Mouse (Mus musculus): ENCODE measurements around the gene Rsc1a1.

Rsc1a1 gene

GRCm38 (mm10) chr4:141694719-141695118 lies 9.3 kb upstream of the Rsc1a1 start:
- intact Hi-C loops (cut with DNase I): no loop called here

- intact Hi-C loops (cut with DNase I): no loop called here
Observed at GRCm38 (mm10) chr4:141688505-141688904, 3.1 kb upstream of the Rsc1a1 start.

GRCm38 (mm10) chr4:141686525-141686924 lies 1.1 kb upstream of the Rsc1a1 start:
- intact Hi-C loops (cut with DNase I): no loop called here

GRCm38 (mm10) chr4:141686093-141686492 lies 694 bp upstream of the Rsc1a1 start:
- intact Hi-C loops (cut with DNase I): no loop called here

GRCm38 (mm10) chr4:141682706-141683230 lies 2.6 kb downstream of the Rsc1a1 start:
- intact Hi-C loops (cut with DNase I): no loop called here

- intact Hi-C loops (cut with DNase I): no loop called here
Observed at GRCm38 (mm10) chr4:141681767-141682166, 3.6 kb downstream of the Rsc1a1 start.

GRCm38 (mm10) chr4:141680892-141681291 lies 4.5 kb downstream of the Rsc1a1 start:
- intact Hi-C loops (cut with DNase I): no loop called here

GRCm38 (mm10) chr4:141679016-141679415 lies 6.4 kb downstream of the Rsc1a1 start:
- intact Hi-C loops (cut with DNase I): no loop called here

- intact Hi-C loops (cut with DNase I): no loop called here
Observed at GRCm38 (mm10) chr4:141676462-141676979, 8.9 kb downstream of the Rsc1a1 start.

- intact Hi-C loops (cut with DNase I): no loop called here
Observed at GRCm38 (mm10) chr4:141672325-141672724, 13.1 kb downstream of the Rsc1a1 start.

- intact Hi-C loops (cut with DNase I): no loop called here
Observed at GRCm38 (mm10) chr4:141671389-141671788, 14.0 kb downstream of the Rsc1a1 start.

GRCm38 (mm10) chr4:141669898-141670712 lies 15.3 kb downstream of the Rsc1a1 start:
- intact Hi-C loops (cut with DNase I): no loop called here

GRCm38 (mm10) chr4:141664799-141665198 lies 20.6 kb downstream of the Rsc1a1 start, which contains the start of gene Plekhm2:
TSS of gene Plekhm2 (minus strand) at chr4:141664899.
- intact Hi-C loops (cut with DNase I): no loop called here

- intact Hi-C loops (cut with DNase I): no loop called here
Observed at GRCm38 (mm10) chr4:141664011-141664745, 21.2 kb downstream of the Rsc1a1 start.

GRCm38 (mm10) chr4:141663122-141663931 lies 22.1 kb downstream of the Rsc1a1 start:
- intact Hi-C loops (cut with DNase I): no loop called here

GRCm38 (mm10) chr4:141660884-141661283 lies 24.5 kb downstream of the Rsc1a1 start:
- intact Hi-C loops (cut with DNase I): no loop called here

- intact Hi-C loops (cut with DNase I): no loop called here
Observed at GRCm38 (mm10) chr4:141659739-141660138, 25.7 kb downstream of the Rsc1a1 start.

GRCm38 (mm10) chr4:141658846-141659484 lies 26.4 kb downstream of the Rsc1a1 start:
- intact Hi-C loops (cut with DNase I): no loop called here

- intact Hi-C loops (cut with DNase I): no loop called here
Observed at GRCm38 (mm10) chr4:141656932-141657331, 28.5 kb downstream of the Rsc1a1 start.

- intact Hi-C loops (cut with DNase I): no loop called here
Observed at GRCm38 (mm10) chr4:141655908-141656608, 29.3 kb downstream of the Rsc1a1 start.
